Mouse (Mus musculus) hindbrain, embryonic 12.5 days (tissue): ENCODE results near the gene Nop10. TPM values are rescaled to one million over a fixed set of nuclear protein-coding genes. Genes with fewer than 3 reads are reported as not detected.
A peak's percentile ranks its signal among the peaks of the same experiment; 100 is the strongest.
"Not testable (repeated sequence)": the region's sequence is repeated elsewhere in the genome, so short reads cannot be mapped to it uniquely, and the experiment has no call there.

Experiments
- ATAC-seq: fragments of 200-750 bp; cut with Nextera tagmentation; 2 replicates; pipeline ENCODE4 v1.8.0; 2017; ENCODE audit warnings: moderate TSS enrichment; ENCODE audit not compliant: low FRiP score
- H3K27ac ChIP-seq: fragments of 300-500 bp; sonication (generic); 2 replicates; pipeline ENCODE4 v1.5.1; 2016; ENCODE audit warnings: mild to moderate bottlenecking
- H3K27me3 ChIP-seq: fragments of 300-500 bp; sonication (generic); 2 replicates; pipeline ENCODE4 v1.6.1; 2016; ENCODE audit warnings: mild to moderate bottlenecking
- H3K36me3 ChIP-seq: fragments of 300-500 bp; sonication (generic); 2 replicates; pipeline ENCODE4 v1.6.1; 2016; ENCODE audit warnings: mild to moderate bottlenecking
- H3K4me1 ChIP-seq: fragments of 300-500 bp; sonication (generic); 2 replicates; pipeline ENCODE4 v1.6.1; 2016
- H3K4me2 ChIP-seq: fragments of 300-500 bp; sonication (generic); replicated peaks from 2 replicates; pipeline ENCODE4 v1.6.1; 2016; ENCODE audit warnings: mild to moderate bottlenecking
- H3K4me3 ChIP-seq: fragments of 300-500 bp; sonication (generic); 2 replicates; pipeline ENCODE4 v1.5.1; 2016; ENCODE audit warnings: mild to moderate bottlenecking
- H3K9ac ChIP-seq: fragments of 300-500 bp; sonication (generic); 2 replicates; pipeline ENCODE4 v1.6.1; 2016; ENCODE audit warnings: mild to moderate bottlenecking, moderate library complexity
- H3K9me3 ChIP-seq: fragments of 300-500 bp; sonication (generic); replicated peaks from 2 replicates; pipeline ENCODE4 v1.6.1; 2016; ENCODE audit warnings: mild to moderate bottlenecking
- WGBS: fragments of 180-500 bp; shearing (Covaris S2); methylation state at CpG from one replicate; pipeline ENCODE4 v1.1.7; 2016; 5-methylcytosine and 5-hydroxymethylcytosine counted together
- polyA plus RNA-seq: library from polyadenylated mRNA; unstranded; fragments of >200 nt; fragmentation: Nextera tagmentation; extraction: Ambion mirVana; gene quantifications from 2 replicates; pipeline ENCODE4 v1.2.1, GENCODE M21; 2016

Gene Nop10
- polyA plus RNA-seq, 1 experiment from 2014 or later, result 127 TPM

GRCm38 (mm10) chr2:112266780-112267179 lies 5.1 kb downstream of the Nop10 start:
- WGBS, result 55% methylated on average over 10 of the region's 10 CpGs
- peak overlapping the region; percentile 92 for H3K4me2 ChIP-seq
- H3K36me3 ChIP-seq, result no peaks in the 10 kb centered on the region
- no peaks in the 10 kb centered on the region for H3K27me3 ChIP-seq
- peak overlapping the region; percentile 82 for H3K4me3 ChIP-seq
- no peak for ATAC-seq
- H3K4me1 ChIP-seq, result peaks cover 35% of the 10 kb centered on the region
- H3K9me3 ChIP-seq, result no peaks in the 10 kb centered on the region
- peak overlapping the region; percentile 81 for H3K9ac ChIP-seq
- H3K27ac ChIP-seq, result no peak overlapping the region

GRCm38 (mm10) chr2:112267547-112268269 lies 6.0 kb downstream of the Nop10 start:
- Histone ChIP-seq H3K4me2 (peak overlapping the region; percentile 92), H3K27me3 (no peaks in the 10 kb centered on the region), H3K9ac (no peak overlapping the region), H3K27ac (no peak overlapping the region), H3K4me3 (no peak overlapping the region), H3K4me1 (peaks cover 32% of the 10 kb centered on the region), H3K9me3 (no peaks in the 10 kb centered on the region), H3K36me3 (no peaks in the 10 kb centered on the region)
- no peak for ATAC-seq
- WGBS, result 84% methylated on average over 8 of the region's 8 CpGs

- ATAC-seq, result no peak
- no peaks in the 10 kb centered on the region for H3K27me3 ChIP-seq
- 95% methylated on average over 2 of the region's 2 CpGs for WGBS
- H3K9me3 ChIP-seq, result no peaks in the 10 kb centered on the region
- no peak overlapping the region for H3K27ac ChIP-seq
- H3K9ac ChIP-seq, result no peak overlapping the region
- H3K4me1 ChIP-seq, result peaks cover 24% of the 10 kb centered on the region
- no peaks in the 10 kb centered on the region for H3K36me3 ChIP-seq
- H3K4me2 ChIP-seq, result no peak overlapping the region
- no peak overlapping the region for H3K4me3 ChIP-seq
These were observed 8.3 kb downstream of the Nop10 start for GRCm38 (mm10) chr2:112270011-112270410.

- no peak overlapping the region for H3K27ac ChIP-seq
- WGBS, result 90% methylated on average over 2 of the region's 2 CpGs
- no peak overlapping the region for H3K9ac ChIP-seq
- H3K4me2 ChIP-seq, result no peak overlapping the region
- peaks cover 9% of the 10 kb centered on the region for H3K4me1 ChIP-seq
- no peaks in the 10 kb centered on the region for H3K27me3 ChIP-seq
- H3K4me3 ChIP-seq, result no peak overlapping the region
- 0 out of 2 replicates have a peak, but pooled peaks cover 3% of the 10 kb centered on the region for H3K36me3 ChIP-seq
- no peaks in the 10 kb centered on the region for H3K9me3 ChIP-seq
- ATAC-seq, result no peak
These were observed 11.2 kb downstream of the Nop10 start for GRCm38 (mm10) chr2:112272909-112273308.

- no peak for ATAC-seq
- Histone ChIP-seq H3K4me3 (no peak overlapping the region), H3K36me3 (0 out of 2 replicates have a peak, but pooled peaks cover 3% of the 10 kb centered on the region), H3K9me3 (no peaks in the 10 kb centered on the region), H3K27ac (no peak overlapping the region), H3K27me3 (no peaks in the 10 kb centered on the region), H3K9ac (no peak overlapping the region), H3K4me1 (peaks cover 6% of the 10 kb centered on the region), H3K4me2 (no peak overlapping the region)
- 90% methylated on average over 6 of the region's 6 CpGs for WGBS
These were observed 11.7 kb downstream of the Nop10 start for GRCm38 (mm10) chr2:112273474-112273873.

- H3K9me3 ChIP-seq, result no peaks in the 10 kb centered on the region
- H3K4me2 ChIP-seq, result no peak overlapping the region
- H3K4me3 ChIP-seq, result no peak overlapping the region
- H3K36me3 ChIP-seq, result 0 out of 2 replicates have a peak, but pooled peaks cover 3% of the 10 kb centered on the region
- ATAC-seq, result no peak
- H3K4me1 ChIP-seq, result no peaks in the 10 kb centered on the region
- 90% methylated on average over 3 of the region's 3 CpGs for WGBS
- H3K9ac ChIP-seq, result no peak overlapping the region
- no peaks in the 10 kb centered on the region for H3K27me3 ChIP-seq
- no peak overlapping the region for H3K27ac ChIP-seq
These were observed 15.1 kb downstream of the Nop10 start for GRCm38 (mm10) chr2:112276870-112277269.

GRCm38 (mm10) chr2:112282846-112283245 lies 21.1 kb downstream of the Nop10 start:
- WGBS, result 81% methylated on average over 1 of the region's 1 CpGs
- no peak overlapping the region for H3K4me2 ChIP-seq
- no peak for ATAC-seq
- H3K9ac ChIP-seq, result no peak overlapping the region
- no peaks in the 10 kb centered on the region for H3K36me3 ChIP-seq
- no peak overlapping the region for H3K27ac ChIP-seq
- H3K27me3 ChIP-seq, result no peaks in the 10 kb centered on the region
- no peaks in the 10 kb centered on the region for H3K9me3 ChIP-seq
- peaks cover 6% of the 10 kb centered on the region; the same call in 1 of the 2 replicates for H3K4me1 ChIP-seq
- H3K4me3 ChIP-seq, result no peak overlapping the region

GRCm38 (mm10) chr2:112284363-112285030 lies 22.8 kb downstream of the Nop10 start:
- ATAC-seq, result peak; percentile 89
- Histone ChIP-seq H3K4me3 (peak overlapping the region; percentile 35), H3K36me3 (no peaks in the 10 kb centered on the region), H3K27ac (0 out of 2 replicates have a peak overlapping the region, but pooled peaks have one; percentile 24), H3K4me1 (peaks cover 6% of the 10 kb centered on the region; the same call in 1 of the 2 replicates), H3K9ac (peak overlapping the region; percentile 28), H3K9me3 (no peaks in the 10 kb centered on the region), H3K27me3 (no peaks in the 10 kb centered on the region), H3K4me2 (peak overlapping the region; percentile 60)
- WGBS, result 3% methylated on average over 21 of the region's 21 CpGs

- ATAC-seq, result no peak
- Histone ChIP-seq H3K9me3 (no peaks in the 10 kb centered on the region), H3K4me3 (peak overlapping the region; percentile 35), H3K36me3 (no peaks in the 10 kb centered on the region), H3K27me3 (no peaks in the 10 kb centered on the region), H3K4me1 (peaks cover 6% of the 10 kb centered on the region; the same call in 1 of the 2 replicates), H3K4me2 (peak overlapping the region; percentile 60), H3K27ac (no peak overlapping the region), H3K9ac (no peak overlapping the region)
- 66% methylated on average over 6 of the region's 6 CpGs for WGBS
These were observed 23.3 kb downstream of the Nop10 start for GRCm38 (mm10) chr2:112285031-112285390.

GRCm38 (mm10) chr2:112286062-112286461 lies 24.3 kb downstream of the Nop10 start:
- not testable (repeated sequence) for H3K4me1 ChIP-seq, H3K27ac ChIP-seq, ATAC-seq, H3K36me3 ChIP-seq, H3K27me3 ChIP-seq, H3K4me2 ChIP-seq, H3K9ac ChIP-seq, H3K4me3 ChIP-seq, H3K9me3 ChIP-seq
- WGBS, result 96% methylated on average over 1 of the region's 1 CpGs

GRCm38 (mm10) chr2:112287059-112287458 lies 25.3 kb downstream of the Nop10 start:
- ATAC-seq, result no peak
- H3K27ac ChIP-seq, result no peak overlapping the region
- H3K9ac ChIP-seq, result no peak overlapping the region
- no peak overlapping the region for H3K4me3 ChIP-seq
- WGBS, result 78% methylated on average over 4 of the region's 4 CpGs
- H3K4me1 ChIP-seq, result peaks cover 6% of the 10 kb centered on the region; the same call in 1 of the 2 replicates
- no peaks in the 10 kb centered on the region for H3K27me3 ChIP-seq
- H3K9me3 ChIP-seq, result no peaks in the 10 kb centered on the region
- no peak overlapping the region for H3K4me2 ChIP-seq
- H3K36me3 ChIP-seq, result no peaks in the 10 kb centered on the region

- Histone ChIP-seq H3K36me3 (no peaks in the 10 kb centered on the region), H3K9ac (no peak overlapping the region), H3K4me1 (peaks cover 3% of the 10 kb centered on the region; the same call in 1 of the 2 replicates), H3K27ac (no peak overlapping the region), H3K4me2 (no peak overlapping the region), H3K27me3 (no peaks in the 10 kb centered on the region), H3K4me3 (no peak overlapping the region), H3K9me3 (no peaks in the 10 kb centered on the region)
- ATAC-seq, result no peak
- WGBS, result 95% methylated on average over 3 of the region's 3 CpGs
These were observed 27.8 kb downstream of the Nop10 start for GRCm38 (mm10) chr2:112289507-112289906.
